Mouse (Mus musculus): ENCODE measurements around the gene Sgca. TPM values are rescaled to one million over a fixed set of nuclear protein-coding genes. Genes with fewer than 3 reads are reported as not detected.

The Sgca gene
- polyA plus RNA-seq, 1 experiment from 2014 or later: 0.20 TPM

- Histone ChIP-seq H3K27ac (replicated peaks) (peak overlapping the region; percentile 61), H3K36me3 (peaks cover 90% of the 10 kb centered on the region)
- 88% methylated on average over 16 of the region's 16 CpGs for WGBS
Observed at GRCm38 (mm10) chr11:94998041-94998531, 22.0 kb upstream of the Sgca start.

GRCm38 (mm10) chr11:94997596-94997995 is 21.5 kb upstream of the Sgca start:
- H3K27me3 ChIP-seq (ENCODE audit: low read depth, poor library complexity, severe bottlenecking): no peaks in the 10 kb centered on the region
- H3K4me3 ChIP-seq: no peak overlapping the region
- peaks cover 86% of the 10 kb centered on the region for H3K36me3 ChIP-seq
- H3K4me1 ChIP-seq: peaks cover 65% of the 10 kb centered on the region
- 79% methylated on average over 5 of the region's 5 CpGs for WGBS
- no peaks in the 10 kb centered on the region for H3K9me3 ChIP-seq (replicated peaks)
- no peak for DNase-seq (ENCODE audit: low spot score)
- peak overlapping the region; percentile 61 for H3K27ac ChIP-seq (replicated peaks)

More at GRCm38 (mm10) chr11:94998041-94998531, 22.0 kb upstream of the Sgca start:
- Histone ChIP-seq H3K9me3 (replicated peaks) (no peaks in the 10 kb centered on the region), H3K4me1 (peaks cover 61% of the 10 kb centered on the region), H3K4me3 (peak overlapping the region; percentile 24; the same call in 1 of the 2 replicates), H3K27me3 (ENCODE audit: low read depth, poor library complexity, severe bottlenecking) (no peaks in the 10 kb centered on the region)
- DNase-seq (ENCODE audit: low spot score): no peak

- DNase-seq (ENCODE audit: low spot score): no peak
- no peaks in the 10 kb centered on the region for H3K9me3 ChIP-seq (replicated peaks)
- H3K36me3 ChIP-seq: peaks cover 79% of the 10 kb centered on the region
- peak overlapping the region; percentile 43; the same call in 1 of the 2 replicates for H3K27ac ChIP-seq (replicated peaks)
- peaks cover 72% of the 10 kb centered on the region for H3K4me1 ChIP-seq
- WGBS: 93% methylated on average over 6 of the region's 6 CpGs
- H3K27me3 ChIP-seq (ENCODE audit: low read depth, poor library complexity, severe bottlenecking): no peaks in the 10 kb centered on the region
- no peak overlapping the region for H3K4me3 ChIP-seq
Observed at GRCm38 (mm10) chr11:94996984-94997383, 20.9 kb upstream of the Sgca start.

- H3K27ac ChIP-seq (replicated peaks): peak overlapping the region; percentile 43
- H3K36me3 ChIP-seq: peaks cover 71% of the 10 kb centered on the region
- no peaks in the 10 kb centered on the region for H3K9me3 ChIP-seq (replicated peaks)
- H3K4me1 ChIP-seq: peaks cover 78% of the 10 kb centered on the region
- DNase-seq (ENCODE audit: low spot score): no peak
- WGBS: 90% methylated on average over 8 of the region's 8 CpGs
- no peaks in the 10 kb centered on the region for H3K27me3 ChIP-seq (ENCODE audit: low read depth, poor library complexity, severe bottlenecking)
- peak overlapping the region; percentile 20; the same call in 1 of the 2 replicates for H3K4me3 ChIP-seq
Observed at GRCm38 (mm10) chr11:94996101-94996500, 20.0 kb upstream of the Sgca start.

- WGBS: 90% methylated on average over 11 of the region's 11 CpGs
- Histone ChIP-seq H3K27ac (replicated peaks) (peak overlapping the region; percentile 96), H3K4me3 (peak overlapping the region; percentile 81), H3K9me3 (replicated peaks) (no peaks in the 10 kb centered on the region), H3K27me3 (ENCODE audit: low read depth, poor library complexity, severe bottlenecking) (no peaks in the 10 kb centered on the region), H3K36me3 (peaks cover 62% of the 10 kb centered on the region), H3K4me1 (peaks cover 76% of the 10 kb centered on the region)
- DNase-seq (ENCODE audit: low spot score): no peak
Observed at GRCm38 (mm10) chr11:94994947-94995772, 19.0 kb upstream of the Sgca start.

GRCm38 (mm10) chr11:94994208-94994814 is 18.2 kb upstream of the Sgca start:
- Histone ChIP-seq H3K27ac (replicated peaks) (peak overlapping the region; percentile 96), H3K27me3 (ENCODE audit: low read depth, poor library complexity, severe bottlenecking) (no peaks in the 10 kb centered on the region), H3K36me3 (peaks cover 54% of the 10 kb centered on the region), H3K4me1 (peaks cover 77% of the 10 kb centered on the region), H3K4me3 (peak overlapping the region; percentile 81), H3K9me3 (replicated peaks) (no peaks in the 10 kb centered on the region)
- WGBS: 62% methylated on average over 10 of the region's 10 CpGs
- no peak for DNase-seq (ENCODE audit: low spot score)

GRCm38 (mm10) chr11:94992754-94993606 is 16.9 kb upstream of the Sgca start:
- Histone ChIP-seq H3K4me3 (peak overlapping the region; percentile 81), H3K4me1 (peaks cover 86% of the 10 kb centered on the region), H3K36me3 (peaks cover 40% of the 10 kb centered on the region), H3K9me3 (replicated peaks) (no peaks in the 10 kb centered on the region), H3K27me3 (ENCODE audit: low read depth, poor library complexity, severe bottlenecking) (no peaks in the 10 kb centered on the region; the same call in 1 of the 2 replicates), H3K27ac (replicated peaks) (peak overlapping the region; percentile 96)
- DNase-seq (ENCODE audit: low spot score): no peak
- 2% methylated on average over 22 of the region's 22 CpGs for WGBS

- Histone ChIP-seq H3K27me3 (ENCODE audit: low read depth, poor library complexity, severe bottlenecking) (no peaks in the 10 kb centered on the region; the same call in 1 of the 2 replicates), H3K9me3 (replicated peaks) (no peaks in the 10 kb centered on the region), H3K27ac (replicated peaks) (peak overlapping the region; percentile 96), H3K4me3 (peak overlapping the region; percentile 81), H3K36me3 (peaks cover 35% of the 10 kb centered on the region), H3K4me1 (peaks cover 88% of the 10 kb centered on the region)
- no peak for DNase-seq (ENCODE audit: low spot score)
- under 1% methylated on average over 20 of the region's 20 CpGs for WGBS
Observed at GRCm38 (mm10) chr11:94992480-94992753, 16.3 kb upstream of the Sgca start.

- no peaks in the 10 kb centered on the region for H3K9me3 ChIP-seq (replicated peaks)
- peak overlapping the region; percentile 81 for H3K4me3 ChIP-seq
- peaks cover 29% of the 10 kb centered on the region for H3K36me3 ChIP-seq
- WGBS: under 1% methylated on average over 99 of the region's 99 CpGs
- peak; percentile 66 for DNase-seq (ENCODE audit: low spot score)
- H3K27me3 ChIP-seq (ENCODE audit: low read depth, poor library complexity, severe bottlenecking): no peaks in the 10 kb centered on the region; the same call in 1 of the 2 replicates
- peak overlapping the region; percentile 96 for H3K27ac ChIP-seq (replicated peaks)
- peaks cover 93% of the 10 kb centered on the region for H3K4me1 ChIP-seq
Observed at GRCm38 (mm10) chr11:94991641-94992479, 15.7 kb upstream of the Sgca start.

GRCm38 (mm10) chr11:94990749-94991577 is 14.8 kb upstream of the Sgca start, which contains the start of gene Ppp1r9b:
Ppp1r9b (plus strand) TSS chr11:94991035.
- peak; percentile 96 for DNase-seq (ENCODE audit: low spot score)
- under 1% methylated on average over 58 of the region's 69 CpGs for WGBS
- Histone ChIP-seq H3K27me3 (ENCODE audit: low read depth, poor library complexity, severe bottlenecking) (no peaks in the 10 kb centered on the region; the same call in 1 of the 2 replicates), H3K4me1 (peaks cover 92% of the 10 kb centered on the region), H3K27ac (replicated peaks) (peak within 1 kb of the TSS; percentile 96), H3K9me3 (replicated peaks) (no peaks in the 10 kb centered on the region), H3K4me3 (peak within 1 kb of the TSS; percentile 81), H3K36me3 (peaks cover 20% of the 10 kb centered on the region)
